Mouse (Mus musculus): ENCODE results near the gene Hdac5. TPM values are rescaled to one million over a fixed set of nuclear protein-coding genes. Genes with fewer than 3 reads are reported as not detected.

Gene Hdac5
- polyA plus RNA-seq, 1 experiment, result 153 TPM

GRCm38 (mm10) chr11:102220451-102220850 lies 9.5 kb downstream of the Hdac5 start:
- no peak for DNase-seq (ENCODE audit: low read depth)
- TF ChIP-seq CTCF (IDR thresholded peaks at IDR 0.05; ENCODE audit: borderline replicate concordance, extremely low read depth, insufficient read depth, insufficient read length) (no peak), POLR2A (IDR thresholded peaks at IDR 0.05; ENCODE audit: borderline replicate concordance, extremely low read depth, insufficient read depth, insufficient read length, poor library complexity, severe bottlenecking) (no peak)

- DNase-seq (ENCODE audit: low read depth), result no peak
Observed at GRCm38 (mm10) chr11:102219994-102220346, 10.0 kb downstream of the Hdac5 start.

GRCm38 (mm10) chr11:102219247-102219993 lies 10.5 kb downstream of the Hdac5 start:
- no peak for DNase-seq (ENCODE audit: low read depth)
- TF ChIP-seq CTCF (IDR thresholded peaks at IDR 0.05; ENCODE audit: borderline replicate concordance, extremely low read depth, insufficient read depth, insufficient read length) (no peak), POLR2A (IDR thresholded peaks at IDR 0.05; ENCODE audit: borderline replicate concordance, extremely low read depth, insufficient read depth, insufficient read length, poor library complexity, severe bottlenecking) (no peak)

More at GRCm38 (mm10) chr11:102219994-102220346, 10.0 kb downstream of the Hdac5 start:
- no peak for TF ChIP-seq POLR2A (IDR thresholded peaks at IDR 0.05; ENCODE audit: borderline replicate concordance, extremely low read depth, insufficient read depth, insufficient read length, poor library complexity, severe bottlenecking)
- no peak for TF ChIP-seq CTCF (IDR thresholded peaks at IDR 0.05; ENCODE audit: borderline replicate concordance, extremely low read depth, insufficient read depth, insufficient read length)

GRCm38 (mm10) chr11:102218783-102219182 lies 11.2 kb downstream of the Hdac5 start:
- TF ChIP-seq POLR2A (IDR thresholded peaks at IDR 0.05; ENCODE audit: borderline replicate concordance, extremely low read depth, insufficient read depth, insufficient read length, poor library complexity, severe bottlenecking) (no peak), CTCF (IDR thresholded peaks at IDR 0.05; ENCODE audit: borderline replicate concordance, extremely low read depth, insufficient read depth, insufficient read length) (no peak)
- peak; percentile 97 for DNase-seq (ENCODE audit: low read depth)

GRCm38 (mm10) chr11:102217876-102218430 lies 12.0 kb downstream of the Hdac5 start:
- TF ChIP-seq POLR2A (IDR thresholded peaks at IDR 0.05; ENCODE audit: borderline replicate concordance, extremely low read depth, insufficient read depth, insufficient read length, poor library complexity, severe bottlenecking) (no peak), CTCF (IDR thresholded peaks at IDR 0.05; ENCODE audit: borderline replicate concordance, extremely low read depth, insufficient read depth, insufficient read length) (no peak)
- DNase-seq (ENCODE audit: low read depth), result no peak

GRCm38 (mm10) chr11:102217396-102217795 lies 12.6 kb downstream of the Hdac5 start:
- no peak for TF ChIP-seq POLR2A (IDR thresholded peaks at IDR 0.05; ENCODE audit: borderline replicate concordance, extremely low read depth, insufficient read depth, insufficient read length, poor library complexity, severe bottlenecking)
- DNase-seq (ENCODE audit: low read depth), result no peak

- DNase-seq (ENCODE audit: low read depth), result no peak
Observed at GRCm38 (mm10) chr11:102216886-102217240, 13.1 kb downstream of the Hdac5 start.

GRCm38 (mm10) chr11:102216056-102216885 lies 13.7 kb downstream of the Hdac5 start:
- TF ChIP-seq CTCF (IDR thresholded peaks at IDR 0.05; ENCODE audit: borderline replicate concordance, extremely low read depth, insufficient read depth, insufficient read length), result no peak
- no peak for TF ChIP-seq POLR2A (IDR thresholded peaks at IDR 0.05; ENCODE audit: borderline replicate concordance, extremely low read depth, insufficient read depth, insufficient read length, poor library complexity, severe bottlenecking)

More at GRCm38 (mm10) chr11:102216886-102217240, 13.1 kb downstream of the Hdac5 start:
- TF ChIP-seq POLR2A (IDR thresholded peaks at IDR 0.05; ENCODE audit: borderline replicate concordance, extremely low read depth, insufficient read depth, insufficient read length, poor library complexity, severe bottlenecking) (no peak), CTCF (IDR thresholded peaks at IDR 0.05; ENCODE audit: borderline replicate concordance, extremely low read depth, insufficient read depth, insufficient read length) (no peak)

GRCm38 (mm10) chr11:102215511-102215910 lies 14.5 kb downstream of the Hdac5 start:
- DNase-seq (ENCODE audit: low read depth), result no peak
- TF ChIP-seq CTCF (IDR thresholded peaks at IDR 0.05; ENCODE audit: borderline replicate concordance, extremely low read depth, insufficient read depth, insufficient read length) (no peak), POLR2A (IDR thresholded peaks at IDR 0.05; ENCODE audit: borderline replicate concordance, extremely low read depth, insufficient read depth, insufficient read length, poor library complexity, severe bottlenecking) (no peak)

More at GRCm38 (mm10) chr11:102216056-102216885, 13.7 kb downstream of the Hdac5 start:
- peak; percentile 45 for DNase-seq (ENCODE audit: low read depth)

- peak; percentile 30 for DNase-seq (ENCODE audit: low read depth)
- TF ChIP-seq POLR2A (IDR thresholded peaks at IDR 0.05; ENCODE audit: borderline replicate concordance, extremely low read depth, insufficient read depth, insufficient read length, poor library complexity, severe bottlenecking) (no peak), CTCF (IDR thresholded peaks at IDR 0.05; ENCODE audit: borderline replicate concordance, extremely low read depth, insufficient read depth, insufficient read length) (no peak)
Observed at GRCm38 (mm10) chr11:102214430-102215156, 15.4 kb downstream of the Hdac5 start.

GRCm38 (mm10) chr11:102211936-102212341 lies 18.0 kb downstream of the Hdac5 start:
- TF ChIP-seq POLR2A (IDR thresholded peaks at IDR 0.05; ENCODE audit: borderline replicate concordance, extremely low read depth, insufficient read depth, insufficient read length, poor library complexity, severe bottlenecking) (no peak), CTCF (IDR thresholded peaks at IDR 0.05; ENCODE audit: borderline replicate concordance, extremely low read depth, insufficient read depth, insufficient read length) (no peak)
- peak; percentile 63 for DNase-seq (ENCODE audit: low read depth)
